Mouse (Mus musculus) MEL (cell line): ENCODE results near the gene Rbm38.

Experiments used
- CTCF ChIP-seq, 3 experiments: IDR thresholded peaks in 2 of 3; conservative IDR thresholded peaks in 1 of 3; 2 replicates each; pipeline ENCODE4 v1.5.1; 2011 to 2012; ENCODE audit warnings: low read length in 3 of 3, low read depth in 2 of 3, mild to moderate bottlenecking in 2 of 3, improper control_type of control experiment in 1 of 3, inconsistent platforms in 1 of 3, mixed read lengths in 1 of 3, moderate library complexity in 1 of 3; ENCODE audit not compliant: control insufficient read depth in 1 of 3, insufficient read depth in 1 of 3, poor library complexity in 1 of 3, severe bottlenecking in 1 of 3
- ELF1 ChIP-seq: IDR thresholded peaks from 2 replicates; pipeline ENCODE4 v1.6.1; 2014; ENCODE audit warnings: low read depth, mild to moderate bottlenecking, inconsistent platforms, low read length, improper control_type of control experiment, moderate library complexity
- EP300 ChIP-seq, 2 experiments: IDR thresholded peaks; 2 replicates each; pipeline ENCODE4 v1.6.1; 2011; ENCODE audit warnings: improper control_type of control experiment in 2 of 2, low read length in 2 of 2, low read depth in 1 of 2, mild to moderate bottlenecking in 1 of 2
- ETS1 ChIP-seq: IDR thresholded peaks from 2 replicates; pipeline ENCODE4 v1.6.1; 2012; ENCODE audit warnings: low read depth, mild to moderate bottlenecking, inconsistent platforms, low read length, improper control_type of control experiment, moderate library complexity
- GATA1 ChIP-seq: IDR thresholded peaks from 2 replicates; pipeline ENCODE4 v1.6.1; 2011; ENCODE audit warnings: low read depth, low read length, improper control_type of control experiment
- KAT2A ChIP-seq: conservative IDR thresholded peaks from 2 replicates; pipeline ENCODE4 v1.6.1; 2012; ENCODE audit warnings: low read depth, low read length, improper control_type of control experiment, inconsistent platforms
- MAFK ChIP-seq: IDR thresholded peaks from 2 replicates; pipeline ENCODE4 v1.6.1; 2011; ENCODE audit warnings: low read depth, mild to moderate bottlenecking, low read length, improper control_type of control experiment, borderline replicate concordance
- NRF1 ChIP-seq: IDR thresholded peaks from 2 replicates; pipeline ENCODE4 v1.6.1; 2014; ENCODE audit warnings: low read depth, mild to moderate bottlenecking, inconsistent platforms, low read length, improper control_type of control experiment, moderate library complexity; ENCODE audit not compliant: poor library complexity, insufficient read depth, severe bottlenecking
- POLR2A ChIP-seq, 2 experiments: IDR thresholded peaks; 2 replicates each; pipeline ENCODE4 v1.6.1; 2011 to 2012; ENCODE audit warnings: low read length in 2 of 2, mild to moderate bottlenecking in 2 of 2, control low read depth in 1 of 2, improper control_type of control experiment in 1 of 2, low read depth in 1 of 2, moderate library complexity in 1 of 2; ENCODE audit not compliant: control insufficient read depth in 1 of 2, insufficient read depth in 1 of 2, poor library complexity in 1 of 2
- POLR2AphosphoS2 ChIP-seq: IDR thresholded peaks from 2 replicates; pipeline ENCODE4 v1.6.1; 2011; ENCODE audit warnings: low read length, improper control_type of control experiment
- RAD21 ChIP-seq: IDR thresholded peaks from 2 replicates; pipeline ENCODE4 v1.6.1; 2011; ENCODE audit warnings: mild to moderate bottlenecking, low read depth, low read length, improper control_type of control experiment
- SIN3A ChIP-seq: IDR thresholded peaks from 2 replicates; pipeline ENCODE4 v1.6.1; 2012; ENCODE audit warnings: low read length, improper control_type of control experiment, inconsistent platforms
- TCF12 ChIP-seq: IDR thresholded peaks from 2 replicates; pipeline ENCODE4 v1.6.1; 2014; ENCODE audit warnings: low read depth, mild to moderate bottlenecking, inconsistent platforms, low read length, improper control_type of control experiment, moderate library complexity

DNA sequence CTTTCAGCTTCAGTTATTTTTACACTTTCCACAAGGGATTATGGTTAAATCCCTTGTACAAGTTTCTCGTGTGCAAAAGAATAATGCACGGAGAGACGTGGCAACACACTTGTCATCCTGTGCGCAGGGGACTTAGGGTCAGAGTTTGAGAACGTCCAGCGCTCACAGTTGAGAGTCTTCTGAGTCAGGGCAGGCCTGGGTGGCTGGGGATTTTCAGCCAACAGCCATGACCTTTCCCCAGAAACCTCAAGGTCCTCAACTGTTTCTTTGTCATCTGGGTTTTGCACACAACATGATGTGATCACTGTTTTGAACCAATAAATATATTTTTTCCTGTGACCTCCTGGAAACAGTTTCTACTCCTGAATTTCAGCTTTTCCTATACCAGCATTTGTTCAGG lies 30.1 kb upstream of the Rbm38 start:
- TF ChIP-seq POLR2A (IDR thresholded peaks at IDR 0.05; ENCODE audit: control insufficient read depth in 1 of 2, insufficient read depth in 1 of 2, low read depth in 1 of 2, low read length in 2 of 2, poor library complexity in 1 of 2) = no peak
- no peak for TF ChIP-seq TCF12
- no peak for TF ChIP-seq CTCF (IDR thresholded peaks at IDR 0.05 in 2 of 3, conservative IDR thresholded peaks at IDR 0.05 in 1 of 3; ENCODE audit: control insufficient read depth in 1 of 3, insufficient read depth in 1 of 3, low read depth in 2 of 3, low read length in 3 of 3, poor library complexity in 1 of 3, severe bottlenecking in 1 of 3)
- TF ChIP-seq GATA1 = no peak
- no peak for TF ChIP-seq EP300 (IDR thresholded peaks at IDR 0.05; ENCODE audit: low read depth in 1 of 2, low read length in 2 of 2)
- no peak for TF ChIP-seq ELF1
- no peak for TF ChIP-seq RAD21
- TF ChIP-seq POLR2AphosphoS2 = no peak
- no peak for TF ChIP-seq MAFK
- TF ChIP-seq SIN3A = no peak
- no peak for TF ChIP-seq NRF1
- no peak for TF ChIP-seq ETS1
- no peak for TF ChIP-seq KAT2A
